Mouse (Mus musculus) myocyte (in vitro differentiated cells): ENCODE data around the gene Tbce. TPM values are rescaled to one million over a fixed set of nuclear protein-coding genes. Genes with fewer than 3 reads are reported as not detected.

Source experiments
- H3K27me3 ChIP-seq: one replicate; pipeline ENCODE4 v1.6.1; 2011; ENCODE audit not compliant: control insufficient read depth, insufficient read depth, insufficient read length
- H3K36me3 ChIP-seq: one replicate; pipeline ENCODE4 v1.6.1; 2011; ENCODE audit not compliant: control insufficient read depth, insufficient read depth
- H3K4me2 ChIP-seq: one replicate; pipeline ENCODE4 v1.6.1; 2011; ENCODE audit warnings: low read depth, control low read depth
- H3K4me3 ChIP-seq: one replicate; pipeline ENCODE4 v1.5.1; 2011; ENCODE audit warnings: mild to moderate bottlenecking, control low read depth, moderate library complexity
- H3K79me2 ChIP-seq: one replicate; pipeline ENCODE4 v1.6.1; 2011; ENCODE audit not compliant: control insufficient read depth, insufficient read depth
- H3ac ChIP-seq: one replicate; pipeline ENCODE4 v1.6.1; 2011; ENCODE audit not compliant: control insufficient read depth, insufficient read length
- CEBPB ChIP-seq: IDR thresholded peaks from 2 replicates; pipeline ENCODE4 v1.6.1; 2011; ENCODE audit warnings: mild to moderate bottlenecking, moderate library complexity; ENCODE audit not compliant: poor library complexity, insufficient read depth, severe bottlenecking
- E2F4 ChIP-seq: IDR thresholded peaks from one replicate; pipeline ENCODE4 v1.6.1; 2011; ENCODE audit warnings: mild to moderate bottlenecking, control low read depth, moderate library complexity; ENCODE audit not compliant: insufficient read depth
- MAX ChIP-seq: IDR thresholded peaks from one replicate; pipeline ENCODE4 v1.6.1; 2011; ENCODE audit warnings: low read depth, mild to moderate bottlenecking, control low read depth
- MYOD1 ChIP-seq, 3 experiments: IDR thresholded peaks; one replicate each; pipeline ENCODE4 v1.6.1; 2011; ENCODE audit warnings: control low read depth in 2 of 3, low read depth in 2 of 3, mild to moderate bottlenecking in 2 of 3, moderate library complexity in 1 of 3; ENCODE audit not compliant: insufficient read length in 2 of 3, control insufficient read depth in 1 of 3
- MYOG ChIP-seq, 3 experiments: IDR thresholded peaks; one replicate each; pipeline ENCODE4 v1.6.1; 2011; ENCODE audit warnings: control low read depth in 2 of 3, low read depth in 2 of 3, mild to moderate bottlenecking in 2 of 3; ENCODE audit not compliant: insufficient read length in 2 of 3, control insufficient read depth in 1 of 3, insufficient read depth in 1 of 3
- POLR2A ChIP-seq: IDR thresholded peaks from one replicate; pipeline ENCODE4 v1.6.1; 2011; ENCODE audit warnings: low read depth, mild to moderate bottlenecking, control low read depth, moderate library complexity; ENCODE audit not compliant: insufficient read length
- POLR2AphosphoS2 ChIP-seq: IDR thresholded peaks from one replicate; pipeline ENCODE4 v1.6.1; 2011; ENCODE audit warnings: low read depth, control low read depth; ENCODE audit not compliant: insufficient read length
- REST ChIP-seq: IDR thresholded peaks from one replicate; pipeline ENCODE4 v1.6.1; 2011; ENCODE audit warnings: mild to moderate bottlenecking, control low read depth, moderate library complexity; ENCODE audit not compliant: insufficient read depth, insufficient read length
- SRF ChIP-seq: IDR thresholded peaks from one replicate; pipeline ENCODE4 v1.6.1; 2011; ENCODE audit warnings: low read depth; ENCODE audit not compliant: control insufficient read depth, insufficient read length
- TCF12 ChIP-seq: IDR thresholded peaks from one replicate; pipeline ENCODE4 v1.6.1; 2011; ENCODE audit warnings: mild to moderate bottlenecking, control low read depth; ENCODE audit not compliant: poor library complexity, insufficient read depth, severe bottlenecking
- TCF3 ChIP-seq: IDR thresholded peaks from one replicate; pipeline ENCODE4 v1.6.1; 2011; ENCODE audit warnings: low read depth, control low read depth; ENCODE audit not compliant: insufficient read length
- USF1 ChIP-seq: IDR thresholded peaks from one replicate; pipeline ENCODE4 v1.6.1; 2011; ENCODE audit warnings: low read depth, mild to moderate bottlenecking, control low read depth, moderate library complexity
- polyA plus RNA-seq: library from polyadenylated mRNA; unstranded; fragments of >200 nt; fragmentation: generic; extraction: Trizol; gene quantifications from one replicate; pipeline ENCODE4 v1.2.1, GENCODE M21; 2012; ENCODE audit warnings: missing spikeins

Gene Tbce
- polyA plus RNA-seq, 1 experiment: 20.3 TPM

DNA sequence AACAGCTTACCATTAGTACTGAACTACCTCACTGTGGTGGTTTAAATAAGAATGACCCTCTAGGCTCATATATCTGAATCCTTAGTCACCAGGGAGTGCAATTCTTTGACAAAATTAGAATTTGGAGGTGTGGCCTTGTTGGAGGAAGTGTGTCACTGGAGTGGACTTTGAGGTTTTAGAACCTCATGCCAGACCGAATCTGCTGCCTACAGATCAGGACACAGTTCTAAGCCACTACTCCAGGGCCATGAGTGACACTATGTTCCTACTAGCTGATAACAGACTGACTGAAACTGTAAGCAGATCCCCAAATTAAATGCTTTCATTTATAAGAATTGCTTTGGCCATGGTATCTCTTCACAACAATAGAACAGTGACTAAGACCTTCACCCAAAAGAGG lies 10.4 kb upstream of the Tbce start:
- H3K4me3 ChIP-seq: no peak overlapping the region
- H3K27me3 ChIP-seq: no peaks in the 10 kb centered on the region
- H3K36me3 ChIP-seq: peaks cover 30% of the 10 kb centered on the region
- no peak overlapping the region for H3K4me2 ChIP-seq
- TF ChIP-seq USF1: no peak
- TF ChIP-seq POLR2A: no peak
- TF ChIP-seq MYOG (IDR thresholded peaks at IDR 0.05; ENCODE audit: control insufficient read depth in 1 of 3, insufficient read depth in 1 of 3, insufficient read length in 2 of 3, low read depth in 2 of 3): no peak
- no peak for TF ChIP-seq MYOD1 (IDR thresholded peaks at IDR 0.05; ENCODE audit: control insufficient read depth in 1 of 3, insufficient read length in 2 of 3, low read depth in 2 of 3)
- TF ChIP-seq CEBPB: no peak
- no peak for TF ChIP-seq TCF12
- no peak for TF ChIP-seq E2F4
- TF ChIP-seq POLR2AphosphoS2: no peak
- H3K79me2 ChIP-seq: no peaks in the 10 kb centered on the region
- H3ac ChIP-seq: no peak overlapping the region

DNA sequence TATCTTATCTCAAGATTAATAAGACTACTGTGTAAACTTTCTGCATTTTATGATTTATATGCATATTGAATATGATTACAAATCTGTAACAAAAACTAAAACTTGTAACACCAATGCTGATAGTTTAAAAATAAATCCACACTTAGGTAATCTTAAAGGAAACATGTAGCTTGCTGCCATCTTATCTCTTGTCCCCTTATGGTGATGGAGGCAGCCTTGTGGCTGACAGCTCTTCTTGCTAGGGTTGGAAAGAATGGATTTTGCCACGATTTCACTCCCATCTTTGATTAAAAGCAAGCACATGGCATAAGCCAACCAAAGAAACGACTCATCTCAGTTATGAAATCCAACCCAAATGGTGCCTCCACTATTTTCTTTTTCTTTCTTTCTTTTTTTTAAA lies 5.1 kb upstream of the Tbce start:
- H3K36me3 ChIP-seq: no peaks in the 10 kb centered on the region
- H3K79me2 ChIP-seq: no peaks in the 10 kb centered on the region
- H3K27me3 ChIP-seq: no peaks in the 10 kb centered on the region
- TF ChIP-seq MAX (no peak), REST (no peak), POLR2AphosphoS2 (no peak), TCF12 (no peak), TCF3 (no peak), MYOD1 (IDR thresholded peaks at IDR 0.05; ENCODE audit: control insufficient read depth in 1 of 3, insufficient read length in 2 of 3, low read depth in 2 of 3) (no peak), MYOG (IDR thresholded peaks at IDR 0.05; ENCODE audit: control insufficient read depth in 1 of 3, insufficient read depth in 1 of 3, insufficient read length in 2 of 3, low read depth in 2 of 3) (no peak), CEBPB (no peak), SRF (no peak), USF1 (no peak), E2F4 (no peak), POLR2A (no peak)
- H3K4me3 ChIP-seq: no peak overlapping the region
- no peak overlapping the region for H3K4me2 ChIP-seq
- H3ac ChIP-seq: no peak overlapping the region

DNA sequence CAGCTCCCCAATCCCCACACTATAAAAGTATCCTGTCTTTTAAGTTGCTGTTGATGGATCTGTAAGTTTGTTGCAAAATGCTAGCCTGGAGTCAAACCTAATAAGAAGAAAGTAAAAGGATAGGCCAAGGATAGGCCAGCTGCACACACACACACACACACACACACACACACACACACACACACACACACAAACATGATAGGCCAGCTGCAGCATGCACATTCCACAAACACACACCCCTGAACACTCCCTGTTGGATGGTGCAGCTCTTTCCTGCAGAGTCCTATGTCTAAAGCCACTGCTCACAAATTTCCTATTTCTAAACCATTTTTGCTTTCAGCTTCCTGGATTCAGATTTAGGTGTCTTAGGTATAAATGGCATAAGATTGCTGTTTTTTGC lies 4.4 kb upstream of the Tbce start:
- H3K4me3 ChIP-seq: no peak overlapping the region
- H3K36me3 ChIP-seq: no peaks in the 10 kb centered on the region
- peaks cover 2% of the 10 kb centered on the region for H3K79me2 ChIP-seq
- no peak overlapping the region for H3ac ChIP-seq
- TF ChIP-seq POLR2AphosphoS2 (no peak), CEBPB (no peak), POLR2A (no peak), MYOD1 (IDR thresholded peaks at IDR 0.05; ENCODE audit: control insufficient read depth in 1 of 3, insufficient read length in 2 of 3, low read depth in 2 of 3) (peak in 2 of 3 experiments; percentile 24 to 70), TCF3 (peak; percentile 17), MYOG (IDR thresholded peaks at IDR 0.05; ENCODE audit: control insufficient read depth in 1 of 3, insufficient read depth in 1 of 3, insufficient read length in 2 of 3, low read depth in 2 of 3) (peak in 2 of 3 experiments; percentile 17 to 63), SRF (no peak), MAX (no peak), TCF12 (peak; percentile 22), E2F4 (no peak), USF1 (no peak), REST (no peak)
- no peaks in the 10 kb centered on the region for H3K27me3 ChIP-seq
- no peak overlapping the region for H3K4me2 ChIP-seq

DNA sequence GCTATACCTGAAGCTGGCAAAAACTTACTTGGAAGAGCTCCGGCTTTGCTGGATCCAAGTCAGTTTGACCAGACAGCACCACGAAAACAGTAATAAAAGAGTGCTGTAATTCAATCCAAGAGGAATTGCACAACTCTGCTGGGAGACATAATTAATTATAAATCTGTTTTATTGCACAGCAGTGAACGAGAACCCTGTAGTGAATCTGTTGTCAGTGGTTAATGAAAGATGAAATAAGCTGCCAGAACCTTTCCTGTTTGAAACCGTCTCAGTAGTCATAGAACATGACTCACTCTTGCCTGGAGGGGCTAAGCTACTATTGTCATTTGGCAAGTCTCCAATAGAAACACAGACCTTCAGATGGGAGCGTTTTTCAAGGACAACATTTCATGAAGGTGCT lies 748 bp upstream of the Tbce start:
- no peaks in the 10 kb centered on the region for H3K36me3 ChIP-seq
- H3K4me3 ChIP-seq: peak overlapping the region; percentile 70
- H3K4me2 ChIP-seq: peak overlapping the region; percentile 88
- no peaks in the 10 kb centered on the region for H3K27me3 ChIP-seq
- TF ChIP-seq MYOD1 (IDR thresholded peaks at IDR 0.05; ENCODE audit: control insufficient read depth in 1 of 3, insufficient read length in 2 of 3, low read depth in 2 of 3): no peak
- TF ChIP-seq CEBPB: peak; percentile 91
- H3K79me2 ChIP-seq: peaks cover 38% of the 10 kb centered on the region
- H3ac ChIP-seq: no peak overlapping the region

DNA sequence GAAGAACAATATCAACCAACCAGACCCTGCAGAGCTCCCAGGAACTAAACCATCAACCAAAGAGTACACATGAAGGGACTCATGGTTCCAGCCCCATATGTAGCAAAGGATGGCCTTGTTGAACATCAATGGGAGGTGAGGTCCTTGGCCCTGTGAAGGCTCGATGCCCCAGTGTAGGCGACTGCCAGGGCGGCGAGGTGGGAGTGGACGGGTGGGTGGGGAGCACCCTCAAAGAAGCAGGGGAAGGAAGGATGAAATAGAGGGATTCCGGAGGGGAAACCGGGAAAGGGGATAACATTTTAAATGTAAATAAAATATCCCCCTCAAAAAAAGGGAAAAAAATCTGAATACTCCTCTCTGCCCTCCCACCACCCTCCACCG lies 537 bp downstream of the Tbce start:
- Histone ChIP-seq H3K4me3 (peak overlapping the region; percentile 70), H3K79me2 (peaks cover 51% of the 10 kb centered on the region), H3ac (peak overlapping the region; percentile 85), H3K27me3 (no peaks in the 10 kb centered on the region), H3K36me3 (no peaks in the 10 kb centered on the region), H3K4me2 (peak overlapping the region; percentile 94)
- no peak for TF ChIP-seq USF1
